Mouse (Mus musculus): Measurements from ENCODE around the gene Ece1.

Ece1 gene

DNA sequence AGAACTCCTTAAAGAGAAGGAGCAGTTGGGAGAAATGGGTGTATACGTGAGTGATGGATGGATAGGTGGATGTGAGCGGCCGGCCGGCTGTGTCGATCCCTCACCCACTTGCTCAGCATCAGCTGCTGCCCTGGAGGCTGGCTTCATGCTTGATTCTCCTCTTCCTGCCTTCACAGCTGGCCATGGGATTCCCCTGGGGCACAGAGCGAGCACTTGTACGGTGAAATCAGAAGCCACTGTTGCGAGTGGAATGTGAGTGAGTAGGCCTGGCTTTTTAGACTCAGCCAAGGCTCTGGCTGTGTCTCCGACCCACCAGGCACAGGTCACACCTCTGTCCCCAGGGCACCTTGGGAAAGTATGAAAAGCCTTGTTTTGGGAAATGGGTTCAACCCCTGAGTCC is 20.6 kb downstream of the Ece1 start:
- DNase-seq (ENCODE audit: low spot score in 2 of 2), result peak; percentile 38 to 53

DNA sequence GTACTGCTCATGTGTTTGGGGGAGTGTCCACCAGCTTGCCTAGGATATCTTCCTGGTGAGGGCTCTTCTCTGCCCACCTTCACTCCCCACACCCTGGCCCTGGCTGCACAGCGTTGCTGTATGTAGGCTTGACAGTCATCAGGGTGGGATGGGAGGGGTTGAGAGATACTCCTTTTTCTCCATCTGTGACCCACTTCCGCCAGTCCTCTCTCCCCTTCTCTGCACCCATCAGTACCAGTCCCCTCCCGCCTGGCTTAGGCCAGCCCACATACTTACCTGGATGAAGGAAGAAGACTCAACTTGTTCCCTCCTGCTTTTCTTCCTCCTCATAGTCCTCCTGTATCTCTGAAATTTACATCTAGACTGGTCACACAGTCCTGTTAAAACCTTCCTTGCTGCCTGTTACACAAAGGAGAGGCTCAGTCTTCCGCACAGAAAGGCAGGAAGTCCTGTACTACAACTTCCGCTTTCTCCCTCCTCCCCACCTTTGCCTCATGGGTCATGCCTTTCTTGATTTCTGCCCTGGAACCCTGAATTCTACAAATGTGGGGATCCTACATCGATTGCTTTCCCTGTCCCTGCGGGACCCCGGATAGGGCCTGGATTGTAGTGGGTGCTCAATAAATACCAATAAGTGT is 21.6 kb downstream of the Ece1 start:
- DNase-seq (ENCODE audit: low spot score in 2 of 2), result peak; percentile 48 to 51

DNA sequence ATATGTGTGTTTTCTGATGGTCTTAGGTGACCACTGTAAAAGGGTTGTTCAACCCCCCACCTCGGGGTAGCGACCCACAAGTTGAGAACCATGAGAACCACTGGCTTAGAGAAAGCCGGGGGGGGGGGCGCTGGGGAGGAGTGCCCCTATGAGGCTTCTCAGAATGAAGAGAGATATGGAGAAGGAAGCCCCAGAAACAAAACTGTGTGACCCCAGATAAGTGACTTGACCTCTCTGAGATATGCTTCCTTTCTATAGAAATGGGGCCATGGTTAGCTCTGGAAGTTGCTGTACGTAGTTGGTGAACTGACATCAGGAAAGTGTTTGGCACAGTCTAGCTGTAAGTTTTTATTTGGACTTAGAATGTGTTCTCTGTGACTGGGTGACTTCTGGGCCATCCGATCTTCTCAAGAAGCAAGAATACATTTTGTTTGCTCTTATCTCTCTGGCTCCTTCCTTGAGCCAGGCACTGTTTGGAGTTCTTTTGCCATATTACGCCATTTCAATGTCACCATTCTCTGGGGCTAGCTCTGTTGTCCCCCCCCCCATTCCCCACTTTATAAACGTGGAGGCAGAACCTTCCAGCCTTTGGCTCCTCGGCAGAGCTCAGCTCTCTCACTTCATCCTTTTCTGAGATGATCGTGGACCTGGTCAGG is 25.4 kb downstream of the Ece1 start:
- no peak for DNase-seq (ENCODE audit: low spot score in 2 of 2)

DNA sequence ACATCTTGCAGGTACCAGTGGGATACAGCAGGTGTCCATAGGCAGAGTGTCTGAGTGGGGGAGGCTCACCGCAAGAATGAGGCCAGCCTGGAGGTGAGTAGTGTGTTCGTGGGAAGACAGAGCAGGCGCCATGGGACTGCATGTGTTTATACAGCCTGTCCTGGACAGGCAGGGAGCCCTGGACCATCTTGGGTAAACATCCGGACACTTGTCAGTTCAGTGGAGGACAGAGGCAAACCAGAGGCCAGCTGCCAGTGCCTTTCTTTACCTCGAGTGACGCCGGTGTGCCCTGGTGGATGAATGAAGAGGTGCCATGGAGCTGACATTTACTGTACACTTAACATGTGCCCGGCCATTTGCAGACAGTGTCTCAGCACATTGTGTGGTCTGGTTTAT is 26.0 kb downstream of the Ece1 start:
- DNase-seq (ENCODE audit: low spot score in 2 of 2), result no peak

DNA sequence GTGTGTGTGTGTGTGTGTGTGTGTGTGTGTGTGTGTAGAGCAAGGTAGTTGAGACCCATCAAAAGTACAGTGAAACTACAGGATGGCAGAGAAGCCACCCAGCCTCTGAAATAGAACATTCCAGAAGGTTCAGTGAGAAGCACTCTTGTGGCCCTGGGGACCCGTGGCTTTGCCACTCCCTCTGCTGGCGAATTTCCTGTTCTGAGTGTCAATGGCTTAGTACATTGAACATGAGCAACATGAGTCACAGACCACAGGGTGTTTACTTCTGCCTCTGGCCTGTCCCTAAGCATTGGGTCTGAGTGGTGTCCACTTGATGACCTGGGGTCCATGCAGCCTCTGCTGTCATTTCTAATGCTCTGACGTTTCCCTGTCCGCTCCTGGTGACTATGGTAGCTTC is 28.6 kb downstream of the Ece1 start:
- DNase-seq (ENCODE audit: low spot score in 2 of 2), result peak; percentile 54 to 63

DNA sequence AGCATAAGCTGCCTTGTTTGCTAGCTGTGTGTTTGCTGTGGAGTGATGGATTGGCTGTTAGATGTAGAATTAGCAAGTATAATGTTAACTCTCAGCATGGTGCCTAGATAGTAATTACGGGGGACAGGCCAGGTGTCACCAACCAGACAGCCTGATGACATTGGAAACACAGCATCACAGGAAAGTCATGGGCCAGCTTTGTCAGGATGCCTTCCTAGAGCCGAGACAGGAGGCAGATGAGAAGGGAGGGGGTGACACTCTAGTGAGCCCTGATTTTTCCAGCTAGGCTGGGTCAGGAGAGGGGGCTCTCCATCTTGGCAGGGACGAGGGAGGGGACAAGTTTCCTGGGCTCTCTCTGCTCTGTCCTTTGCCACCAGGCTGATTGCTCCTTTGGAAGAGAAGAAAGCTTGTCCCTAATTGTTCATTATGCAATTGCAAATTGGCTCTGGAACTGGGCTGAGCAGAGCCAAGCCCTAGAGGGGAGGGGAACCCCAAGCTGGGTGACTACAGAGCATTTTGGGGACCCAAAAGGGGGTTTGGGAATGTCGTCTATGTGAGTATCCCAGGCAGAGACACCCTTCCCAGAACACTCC is 29.6 kb downstream of the Ece1 start:
- DNase-seq (ENCODE audit: low spot score in 2 of 2), result no peak

DNA sequence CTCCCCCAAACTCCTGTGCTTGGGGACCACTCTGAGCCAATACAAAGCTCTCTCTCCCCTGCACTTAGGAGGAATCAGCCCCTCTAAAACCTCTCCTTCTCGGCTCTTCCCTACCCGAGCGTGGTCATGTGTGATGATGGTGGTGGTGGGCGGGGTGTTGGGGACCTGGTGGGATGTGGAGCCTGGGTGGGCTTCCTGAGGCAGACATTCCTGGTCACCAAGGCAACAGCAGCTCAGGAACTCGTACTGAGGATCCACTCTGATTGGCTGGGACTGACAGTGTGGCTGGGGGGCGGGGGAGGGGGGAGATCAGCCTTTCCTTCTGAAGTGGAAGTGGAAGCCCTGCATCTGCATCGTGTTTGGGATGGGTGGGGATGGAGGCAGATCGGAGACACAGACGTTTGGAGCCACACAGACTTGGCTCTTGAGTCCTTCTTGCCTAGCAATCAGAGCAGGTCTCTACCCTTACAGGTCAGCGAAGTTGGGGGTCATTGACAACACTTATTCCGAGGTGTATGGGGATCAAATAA is 30.7 kb downstream of the Ece1 start:
- no peak for DNase-seq (ENCODE audit: low spot score in 2 of 2)

DNA sequence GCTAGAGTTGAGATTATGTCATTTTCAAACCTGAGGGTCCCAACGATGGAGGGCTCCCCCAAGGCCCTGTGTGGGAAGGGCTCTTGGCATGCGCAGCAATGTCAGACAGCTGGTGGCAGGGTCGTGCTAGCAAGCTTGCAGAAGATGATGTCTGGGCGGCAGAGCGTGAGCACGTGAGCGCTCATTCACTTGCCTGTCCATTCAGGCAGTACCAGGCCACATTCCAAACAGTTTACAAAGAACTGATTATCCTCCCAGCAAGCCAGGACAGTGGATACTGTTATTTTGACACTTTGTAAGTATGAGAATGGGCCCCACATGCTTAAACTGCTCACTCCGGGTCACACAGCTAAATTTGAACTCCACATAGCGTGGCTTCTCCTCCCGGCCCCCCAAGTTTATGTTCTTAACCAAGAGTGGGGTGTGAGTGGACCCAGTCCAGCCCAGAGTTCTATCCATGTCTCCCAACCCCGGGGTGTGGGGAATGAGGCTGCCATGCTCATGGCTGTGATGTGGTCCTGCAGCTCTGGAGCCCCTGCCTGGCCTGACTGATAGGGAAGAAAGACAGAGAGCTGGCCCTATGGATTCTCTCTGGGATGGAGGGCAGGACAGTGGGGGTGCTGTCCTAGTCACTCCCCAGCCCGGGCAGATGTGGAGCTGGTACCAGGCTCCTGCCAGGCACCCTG is 34.7 kb downstream of the Ece1 start:
- no peak for DNase-seq (ENCODE audit: low spot score in 2 of 2)

DNA sequence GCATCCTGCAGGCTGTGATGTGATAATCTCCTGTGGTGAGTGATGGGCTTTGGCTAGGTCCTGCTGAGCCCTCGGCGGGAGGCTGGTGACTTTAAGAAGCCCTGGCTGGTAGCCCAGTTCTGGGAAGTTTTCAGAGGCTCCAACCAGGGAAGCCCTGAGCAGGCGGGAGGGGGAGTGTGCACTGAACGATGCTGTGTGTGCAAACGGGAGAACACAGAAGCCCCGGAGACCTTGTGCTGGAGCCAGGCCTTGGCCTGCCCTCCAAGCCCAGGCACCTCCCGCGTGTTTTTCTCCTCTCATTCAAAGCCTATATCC is 35.2 kb downstream of the Ece1 start:
- DNase-seq (ENCODE audit: low spot score in 2 of 2), result no peak

DNA sequence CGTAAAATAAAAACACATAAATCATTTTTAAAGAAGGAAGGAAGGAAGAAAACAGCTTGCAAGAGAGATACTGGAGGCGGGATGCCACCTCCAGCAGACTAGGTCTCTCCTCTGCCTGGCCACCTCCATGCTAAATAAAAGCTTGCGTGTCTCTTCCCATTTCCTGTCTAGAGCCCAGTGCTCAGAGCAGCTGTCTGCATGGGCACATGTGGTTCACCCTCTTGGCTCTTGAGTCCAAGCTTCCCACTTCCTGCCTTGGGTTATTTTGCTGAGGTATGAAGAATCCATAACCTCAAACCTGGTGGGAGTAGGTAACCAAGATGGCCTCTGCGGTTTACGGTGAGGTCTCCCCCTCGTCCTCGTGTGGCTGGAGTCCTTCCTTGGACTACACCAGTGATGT is 36.5 kb downstream of the Ece1 start:
- no peak for DNase-seq (ENCODE audit: low spot score in 2 of 2)

DNA sequence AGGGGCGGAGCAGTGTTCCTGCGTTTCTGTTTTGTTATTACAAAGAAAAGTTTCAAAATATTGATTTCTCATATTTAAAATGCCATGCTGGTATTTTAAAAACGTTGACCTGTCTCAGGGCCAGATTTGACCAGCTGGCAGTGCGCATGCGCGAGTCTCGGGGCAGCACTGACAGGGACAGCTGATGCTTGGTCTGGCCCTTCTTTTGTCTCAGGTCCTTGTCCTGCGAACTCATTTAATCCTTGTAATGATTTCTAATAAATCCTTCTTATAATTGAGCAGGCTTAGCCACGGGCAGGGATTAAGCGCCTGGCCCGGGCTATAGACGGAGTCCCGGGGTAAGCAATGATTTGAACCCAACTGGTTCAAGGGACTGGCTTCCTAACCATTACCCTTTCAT is 40.2 kb downstream of the Ece1 start:
- DNase-seq (ENCODE audit: low spot score in 2 of 2), result no peak

DNA sequence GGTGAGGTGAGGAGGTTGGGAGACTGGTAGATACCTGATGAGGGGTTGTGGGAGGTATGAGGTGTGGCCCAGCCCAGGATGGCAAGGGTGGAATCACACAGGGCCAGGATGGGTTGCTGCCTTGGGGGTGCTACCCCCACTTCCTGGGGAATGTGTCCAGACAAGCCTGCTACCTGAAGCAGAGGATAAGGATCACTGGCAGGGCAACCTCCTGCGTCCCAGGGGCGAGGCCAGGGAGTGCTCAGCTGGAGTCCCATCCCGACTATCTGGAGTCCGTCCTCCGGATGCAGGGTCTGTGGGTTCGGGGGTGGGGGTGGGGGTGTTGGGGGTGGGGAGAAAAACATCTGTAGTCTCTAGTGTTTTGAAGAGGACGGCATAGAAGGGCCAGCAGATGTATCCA is 40.8 kb downstream of the Ece1 start:
- no peak for DNase-seq (ENCODE audit: low spot score in 2 of 2)

DNA sequence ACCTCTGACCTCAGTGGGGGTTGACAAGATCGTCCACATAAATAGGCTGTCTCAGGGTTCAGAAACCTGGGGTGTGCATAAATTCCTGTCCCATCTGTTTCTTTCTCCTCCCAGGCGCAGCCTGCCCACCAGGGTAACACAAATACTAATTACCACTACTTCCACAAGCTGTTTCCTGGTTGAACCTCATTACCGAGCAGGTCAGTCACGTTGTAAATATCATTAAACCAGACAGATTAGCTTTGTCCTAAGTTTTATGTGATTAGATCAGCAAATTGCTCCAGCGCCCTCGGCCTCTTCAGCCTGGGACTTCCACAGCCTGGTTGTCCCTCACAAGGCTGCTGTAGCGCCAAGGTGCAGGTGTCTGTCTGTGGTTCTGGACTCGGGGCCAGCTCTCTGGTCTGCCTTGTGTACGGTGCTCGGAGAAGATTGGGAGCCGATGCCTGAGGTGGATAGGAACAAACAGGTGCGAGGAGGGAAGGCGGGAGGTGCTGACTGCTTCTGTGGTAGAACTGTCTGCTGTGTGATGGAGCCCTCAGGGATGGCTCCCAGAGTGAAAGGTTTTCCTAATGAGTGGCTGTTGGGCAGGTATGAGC is 43.0 kb downstream of the Ece1 start:
- no peak for DNase-seq (ENCODE audit: low spot score in 2 of 2)

DNA sequence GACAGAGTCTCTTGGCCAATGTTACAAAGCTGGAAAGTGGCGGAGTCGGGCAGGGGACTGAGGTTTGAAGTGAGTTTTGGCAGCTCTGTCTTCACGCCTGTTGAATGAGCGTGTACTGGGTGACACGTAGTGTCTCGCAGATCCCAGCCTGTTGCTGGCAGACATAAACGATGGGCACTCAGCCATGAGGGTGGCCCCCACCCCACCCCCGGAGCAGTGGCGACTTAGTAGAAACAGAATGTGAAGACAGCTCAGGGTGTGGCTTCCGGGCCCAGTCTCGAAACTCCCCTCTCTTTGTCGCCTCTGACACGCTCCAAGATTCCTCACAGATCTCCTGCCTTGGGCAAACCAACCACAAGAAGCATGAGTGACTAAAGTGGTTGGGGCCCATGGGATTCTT is 45.9 kb downstream of the Ece1 start:
- no peak for DNase-seq (ENCODE audit: low spot score in 2 of 2)

DNA sequence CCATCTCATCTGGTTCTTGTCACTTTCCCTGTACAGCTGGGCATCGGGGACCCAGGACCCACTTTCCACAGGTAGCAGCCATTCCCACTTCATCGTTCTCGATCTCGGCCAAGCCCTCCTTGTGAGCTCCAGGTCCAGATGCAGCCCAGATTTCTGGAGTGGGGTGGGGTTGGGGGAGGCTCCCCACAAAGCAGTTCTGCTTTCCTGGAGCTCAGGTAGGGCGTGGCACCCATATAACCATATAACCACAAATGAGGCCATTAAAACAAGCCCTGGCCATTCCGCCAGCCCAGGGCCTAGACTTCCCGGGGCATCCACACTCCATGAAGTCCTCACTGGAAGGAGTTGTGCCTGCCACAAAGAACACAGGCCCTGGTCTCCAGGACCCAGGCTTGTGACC is 46.5 kb downstream of the Ece1 start:
- DNase-seq (ENCODE audit: low spot score in 2 of 2), result no peak

DNA sequence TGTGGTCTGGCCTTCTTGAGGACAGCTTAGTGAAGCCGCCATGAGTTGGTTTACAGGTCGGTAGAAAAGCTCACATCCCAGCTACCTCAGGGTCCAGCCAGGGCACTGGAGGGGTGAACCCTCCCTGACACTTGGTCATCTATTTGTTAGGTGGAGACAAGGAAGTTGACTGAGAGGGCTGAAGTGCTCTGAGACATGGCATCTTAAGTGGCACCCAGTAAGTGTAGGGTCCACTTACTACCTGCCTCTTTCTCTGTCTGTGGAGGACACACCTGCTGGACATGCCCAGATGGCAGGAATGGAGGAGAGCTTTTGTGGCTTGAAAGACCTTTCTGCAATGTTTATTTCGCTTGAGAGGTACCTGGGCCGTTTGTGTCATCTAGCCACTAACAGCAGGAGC is 46.9 kb downstream of the Ece1 start:
- no peak for DNase-seq (ENCODE audit: low spot score in 2 of 2)

DNA sequence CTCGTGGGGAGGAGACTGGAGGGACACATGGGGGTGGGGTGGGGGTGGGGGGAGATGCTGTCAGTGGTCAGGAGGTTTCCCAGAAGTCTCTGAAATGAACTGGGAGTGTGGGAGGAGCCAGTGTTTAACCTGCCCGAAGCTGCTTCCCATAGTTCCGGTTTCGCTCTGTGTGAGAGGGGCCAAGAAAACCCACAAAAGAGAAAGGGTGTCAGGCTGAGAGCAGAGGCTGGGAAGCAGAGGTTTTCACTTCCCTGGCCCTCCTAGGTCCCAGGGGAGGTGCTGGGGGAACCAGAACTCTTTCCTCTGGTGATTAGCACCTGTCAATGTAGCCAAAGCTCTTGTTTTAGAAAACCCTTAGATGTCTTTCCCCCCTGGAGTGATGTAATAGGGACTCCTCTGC is 47.4 kb downstream of the Ece1 start:
- peak; percentile 22 to 30 for DNase-seq (ENCODE audit: low spot score in 2 of 2)

DNA sequence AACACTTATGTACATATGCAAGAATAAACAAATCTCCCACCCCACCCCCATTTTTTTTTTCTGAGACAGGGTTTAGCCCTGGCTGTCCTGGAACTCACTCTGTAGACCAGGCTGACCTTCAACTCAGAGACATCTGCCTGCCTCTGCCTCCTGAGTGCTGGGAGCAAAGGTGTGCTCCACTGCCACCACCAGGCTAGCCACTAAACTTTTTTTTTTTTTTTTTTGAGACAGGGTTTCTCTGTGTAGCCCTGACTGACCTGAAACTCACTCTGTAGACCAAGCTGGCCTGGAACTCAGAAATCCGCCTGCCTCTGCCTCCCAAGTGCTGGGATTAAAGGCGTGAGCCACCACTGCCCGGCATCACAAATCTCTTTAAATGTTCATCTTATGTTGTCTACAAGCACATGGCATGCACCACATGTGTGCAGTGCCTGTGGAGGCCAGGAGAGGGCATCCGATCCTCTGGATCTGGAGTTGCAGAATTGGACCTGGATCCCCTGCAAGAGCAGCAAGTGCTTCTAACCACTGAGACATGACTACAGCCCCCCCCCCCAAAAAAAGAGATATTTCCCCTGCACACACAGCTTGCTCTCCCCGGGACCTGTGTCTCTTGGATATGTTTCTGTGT is 48.5 kb downstream of the Ece1 start:
- no peak for DNase-seq (ENCODE audit: low spot score in 2 of 2)

DNA sequence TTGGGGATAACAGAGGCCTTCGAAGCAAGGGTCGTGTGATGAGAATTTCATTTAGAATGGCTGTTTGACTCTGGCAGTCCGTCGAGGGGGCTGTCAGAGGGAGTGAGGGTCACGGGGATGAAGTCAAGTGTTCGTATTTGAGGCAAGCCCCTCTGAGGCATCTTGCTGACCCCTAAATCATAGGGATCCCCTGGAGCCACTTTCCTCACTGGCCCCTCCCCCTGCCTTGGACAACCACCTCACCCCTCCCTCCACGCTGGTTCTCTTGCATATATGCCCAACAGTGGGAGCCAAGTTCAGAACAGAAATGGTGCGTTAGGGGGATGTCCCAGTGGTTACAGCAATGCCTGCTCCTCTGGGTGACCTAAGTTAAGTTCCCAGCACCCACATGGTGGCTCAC is 49.6 kb downstream of the Ece1 start:
- DNase-seq (ENCODE audit: low spot score in 2 of 2), result no peak

DNA sequence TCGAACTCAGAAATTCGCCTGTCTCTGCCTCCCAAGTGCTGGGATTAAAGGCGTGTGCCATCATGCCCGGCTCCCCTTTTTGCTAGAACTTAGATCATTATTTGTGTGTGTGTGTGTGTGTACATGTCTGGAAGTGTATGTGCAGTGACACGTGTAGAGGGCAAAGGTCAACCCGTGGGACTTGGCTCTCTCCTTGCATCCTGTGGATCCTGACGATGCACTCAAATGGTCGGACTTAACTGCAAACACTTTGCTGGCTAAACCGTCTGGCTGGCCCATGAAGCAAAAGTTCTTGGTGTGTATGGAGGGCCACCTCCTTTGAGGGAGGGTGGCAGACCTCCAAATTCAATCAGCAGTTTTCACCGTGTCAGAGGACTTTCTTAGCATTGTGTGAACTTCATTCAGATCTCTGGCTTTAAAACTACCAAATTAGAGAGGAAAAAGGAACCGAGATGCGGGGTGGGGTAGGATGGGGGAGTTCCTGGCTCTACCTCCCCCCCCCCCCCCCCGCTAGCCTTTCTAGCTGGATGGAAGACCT is 50.8 kb downstream of the Ece1 start:
- DNase-seq (ENCODE audit: low spot score in 2 of 2), result no peak

DNA sequence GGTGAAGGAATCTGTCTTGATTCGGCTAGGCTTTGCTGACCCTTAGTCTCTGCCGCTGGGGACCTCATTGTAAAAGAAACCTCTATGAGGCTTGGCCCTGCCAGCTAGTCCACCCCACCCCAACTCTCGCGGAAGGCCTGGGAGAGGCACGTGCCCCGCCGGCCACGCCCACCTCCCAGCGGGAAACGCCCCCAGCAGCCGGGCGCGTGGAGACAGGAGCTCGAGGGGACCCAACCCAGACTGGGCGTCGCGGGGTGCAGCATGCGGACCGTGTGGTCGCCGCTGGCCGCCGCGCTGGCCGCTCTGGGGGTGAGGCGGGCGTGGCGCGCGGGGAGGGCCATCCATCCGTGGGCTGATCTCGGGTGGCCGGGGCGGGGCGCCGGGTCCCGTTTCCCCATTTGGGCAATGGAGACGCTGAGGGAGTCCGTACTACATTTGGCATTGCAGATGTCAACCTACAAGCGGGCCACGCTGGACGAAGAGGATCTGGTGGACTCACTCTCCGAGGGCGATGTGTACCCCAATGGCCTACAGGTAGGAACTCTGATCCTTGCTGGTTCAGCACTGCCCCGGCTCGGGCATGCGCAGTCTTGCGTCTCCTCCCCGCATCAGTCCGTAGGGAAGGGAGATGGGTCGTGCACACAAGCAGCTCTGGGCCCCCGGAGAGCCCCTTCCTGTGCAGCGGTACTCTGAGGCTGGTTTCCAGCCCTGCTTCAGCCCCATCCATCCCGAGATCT is 51.5 kb downstream of the Ece1 start:
- peak; percentile 70 to 71 for DNase-seq (ENCODE audit: low spot score in 2 of 2)

All from spleen, postnatal 36 days (tissue).